Mouse (Mus musculus) E14TG2a.4 (cell line): Measurements from ENCODE around the gene Robo4.

ENCODE experiments used
- CTCF ChIP-seq: conservative IDR thresholded peaks from 2 replicates; pipeline ENCODE4 v1.5.1; 2014; ENCODE audit warnings: low read length
- NANOG ChIP-seq: IDR thresholded peaks from 2 replicates; pipeline ENCODE4 v1.6.1; 2014; ENCODE audit warnings: borderline replicate concordance, low read length, mixed read lengths

- TF ChIP-seq CTCF (no peak), NANOG (no peak)
Measured at GRCm38 (mm10) chr9:37459665-37460042, 58.0 kb downstream of the Robo4 start.
